Mouse (Mus musculus): ENCODE measurements around the gene Olfr1461. TPM values are rescaled to one million over a fixed set of nuclear protein-coding genes. Genes with fewer than 3 reads are reported as not detected.

Olfr1461 gene
- polyA plus RNA-seq (2014; fragmentation: Illumina TruSeq; extraction: RNeasy Lipid Tissue Mini Kit (QIAGEN cat#74804); ENCODE audit: low read depth, low replicate concordance), result not detected

DNA sequence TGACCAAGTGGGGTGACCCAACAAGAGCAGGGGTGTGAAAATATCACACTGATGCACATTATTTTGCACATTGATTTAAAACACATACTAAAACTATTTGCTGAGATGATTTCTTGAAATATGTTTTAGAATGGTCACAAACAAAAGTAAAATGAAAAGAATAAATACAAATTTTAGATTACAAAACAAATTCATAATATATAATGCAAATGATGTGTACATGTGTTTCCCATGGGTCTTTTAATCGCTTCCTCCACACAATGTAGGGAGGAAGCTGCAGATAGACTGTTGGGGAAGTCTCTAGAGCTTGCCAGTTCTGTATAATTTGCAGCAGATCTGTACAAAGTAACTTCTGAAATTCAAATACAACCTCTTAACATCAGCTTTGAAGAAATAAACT is at the start of gene Olfr1461:
Olfr1461 (plus strand) TSS at position 301 of the 400 bp plus-strand sequence.

GRCm38 (mm10) chr19:13149449-13149848 is 13.4 kb upstream of the Olfr1461 start, which contains the start of gene Olfr1459:
Olfr1459 (minus strand) TSS chr19:13149549.

GRCm38 (mm10) chr19:13185434-13185833 is 22.6 kb downstream of the Olfr1461 start, which contains the start of gene Olfr1462:
Olfr1462 (plus strand) TSS chr19:13185734.

Other genes starting within 250 kb of the Olfr1461 start
- not detected for gene Olfr1448, start 238.6 kb upstream of the Olfr1461 start, polyA plus RNA-seq (2014; fragmentation: Illumina TruSeq; extraction: RNeasy Lipid Tissue Mini Kit (QIAGEN cat#74804); ENCODE audit: low read depth, low replicate concordance)
- gene Olfr1449, start 232.2 kb upstream of the Olfr1461 start, polyA plus RNA-seq (2014; fragmentation: Illumina TruSeq; extraction: RNeasy Lipid Tissue Mini Kit (QIAGEN cat#74804); ENCODE audit: low read depth, low replicate concordance), result not detected
- not detected for gene Olfr1450, start 212.7 kb upstream of the Olfr1461 start, polyA plus RNA-seq (2014; fragmentation: Illumina TruSeq; extraction: RNeasy Lipid Tissue Mini Kit (QIAGEN cat#74804); ENCODE audit: low read depth, low replicate concordance)
- gene Olfr1451, start 168.0 kb upstream of the Olfr1461 start, polyA plus RNA-seq (2014; fragmentation: Illumina TruSeq; extraction: RNeasy Lipid Tissue Mini Kit (QIAGEN cat#74804); ENCODE audit: low read depth, low replicate concordance), result not detected
- gene Olfr1453, start 134.7 kb upstream of the Olfr1461 start, polyA plus RNA-seq (2014; fragmentation: Illumina TruSeq; extraction: RNeasy Lipid Tissue Mini Kit (QIAGEN cat#74804); ENCODE audit: low read depth, low replicate concordance), result not detected
- not detected for gene Olfr1454, start 102.4 kb upstream of the Olfr1461 start, polyA plus RNA-seq (2014; fragmentation: Illumina TruSeq; extraction: RNeasy Lipid Tissue Mini Kit (QIAGEN cat#74804); ENCODE audit: low read depth, low replicate concordance)
- not detected for gene Olfr1457, start 65.1 kb upstream of the Olfr1461 start, polyA plus RNA-seq (2014; fragmentation: Illumina TruSeq; extraction: RNeasy Lipid Tissue Mini Kit (QIAGEN cat#74804); ENCODE audit: low read depth, low replicate concordance)
- not detected for gene Olfr1458, start 56.2 kb upstream of the Olfr1461 start, polyA plus RNA-seq (2014; fragmentation: Illumina TruSeq; extraction: RNeasy Lipid Tissue Mini Kit (QIAGEN cat#74804); ENCODE audit: low read depth, low replicate concordance)
- not detected for gene Olfr1459, start 13.5 kb upstream of the Olfr1461 start, polyA plus RNA-seq (2014; fragmentation: Illumina TruSeq; extraction: RNeasy Lipid Tissue Mini Kit (QIAGEN cat#74804); ENCODE audit: low read depth, low replicate concordance)
- not detected for gene Olfr1462, start 22.7 kb downstream of the Olfr1461 start, polyA plus RNA-seq (2014; fragmentation: Illumina TruSeq; extraction: RNeasy Lipid Tissue Mini Kit (QIAGEN cat#74804); ENCODE audit: low read depth, low replicate concordance)
- not detected for gene Olfr1463, start 68.3 kb downstream of the Olfr1461 start, polyA plus RNA-seq (2014; fragmentation: Illumina TruSeq; extraction: RNeasy Lipid Tissue Mini Kit (QIAGEN cat#74804); ENCODE audit: low read depth, low replicate concordance)
- not detected for gene Olfr1465, start 152.5 kb downstream of the Olfr1461 start, polyA plus RNA-seq (2014; fragmentation: Illumina TruSeq; extraction: RNeasy Lipid Tissue Mini Kit (QIAGEN cat#74804); ENCODE audit: low read depth, low replicate concordance)
- not detected for gene Olfr1466, start 175.9 kb downstream of the Olfr1461 start, polyA plus RNA-seq (2014; fragmentation: Illumina TruSeq; extraction: RNeasy Lipid Tissue Mini Kit (QIAGEN cat#74804); ENCODE audit: low read depth, low replicate concordance)
- not detected for gene Olfr1467, start 199.2 kb downstream of the Olfr1461 start, polyA plus RNA-seq (2014; fragmentation: Illumina TruSeq; extraction: RNeasy Lipid Tissue Mini Kit (QIAGEN cat#74804); ENCODE audit: low read depth, low replicate concordance)
- not detected for gene Olfr1469, start 244.8 kb downstream of the Olfr1461 start, polyA plus RNA-seq (2014; fragmentation: Illumina TruSeq; extraction: RNeasy Lipid Tissue Mini Kit (QIAGEN cat#74804); ENCODE audit: low read depth, low replicate concordance)

Data from adrenal gland, adult 10 weeks (tissue).